ENCODE assay signal across 8 mouse cellular contexts in genomic region chr8:84985684-84986378, GRCm38 (mm10). TPM values are rescaled to one million over a fixed set of nuclear protein-coding genes. Genes with fewer than 3 reads are reported as not detected.
DNase-seq lines count a peak whose midpoint lies in the region; ATAC-seq lines count a peak whose summit lies in the region.

No protein-coding gene starts in this region.

- no peaks in the 10 kb centered on the region for H3K36me3 ChIP-seq in lung, embryonic 16.5 days (ENCODE audit: control insufficient read depth, insufficient read depth, low read length)

- peak overlapping the region; percentile 83 for H3K4me2 ChIP-seq in lung, embryonic 16.5 days (ENCODE audit: low read depth, low read length)

- no peaks in the 10 kb centered on the region for H3K27me3 ChIP-seq in lung, embryonic 16.5 days (ENCODE audit: control insufficient read depth, insufficient read depth, low read depth, low read length)

- H3K9me3 ChIP-seq in lung, embryonic 16.5 days (ENCODE audit: control insufficient read depth, low read length): no peaks in the 10 kb centered on the region

- peak overlapping the region; percentile 92 for H3K27ac ChIP-seq in lung, embryonic 16.5 days (ENCODE audit: low read length)

- peaks cover 55% of the 10 kb centered on the region for H3K4me1 ChIP-seq in lung, embryonic 16.5 days (replicated peaks; ENCODE audit: control insufficient read depth, insufficient read depth, low read length)

- peak; percentile 60 to 63 for ATAC-seq in hematopoietic stem cell, adult 5-6 weeks (replicated peaks in 1 of 2; ENCODE audit: insufficient read depth in 1 of 2, low FRiP score in 2 of 2, low TSS enrichment in 1 of 2, low read depth in 1 of 2, poor library complexity in 2 of 2, severe bottlenecking in 2 of 2)
- ATAC-seq in lung, embryonic 16.5 days (ENCODE audit: low read depth): peak; percentile 32

- H3K9ac ChIP-seq in lung, embryonic 16.5 days (ENCODE audit: low read length): peak overlapping the region; percentile 61

- DNase-seq in ES-CJ7 (ENCODE audit: low read depth, low spot score): peak; percentile 98
- DNase-seq in cerebellum, adult 11-12 months: peak; percentile 94
- DNase-seq in forelimb bud, embryonic 11.5 days (ENCODE audit: low read depth, low spot score): peak; percentile 85
- peak; percentile 96 for DNase-seq in layer of hippocampus, adult 9-11 months
- peak; percentile 75 for DNase-seq in retina, embryonic 14.5 days (ENCODE audit: low spot score)
- peak; percentile 90 to 92 for DNase-seq in thymus, postnatal 36 days

- H3K4me3 ChIP-seq in lung, embryonic 16.5 days (ENCODE audit: low read length): peak overlapping the region; percentile 51

- under 1% methylated on average over 53 of the region's 53 CpGs for WGBS in lung, embryonic 16.5 days

RNA-seq across cellular contexts. Expression of gene Hook2, which starts 4.6 kb away (rescaled TPM):
- 17.9 and 18.5 TPM in 2 replicates for total RNA-seq in hematopoietic stem cell, adult 5-6 weeks (2017)
- polyA plus RNA-seq in lung, embryonic 16.5 days (2015; fragmentation: Nextera tagmentation; extraction: Ambion mirVana): 24.2 and 27.2 TPM in 2 replicates

RNA-seq across cellular contexts. Expression of gene Junb, which starts 7.3 kb away (rescaled TPM):
- total RNA-seq in hematopoietic stem cell, adult 5-6 weeks (2017): 208 and 220 TPM in 2 replicates
- polyA plus RNA-seq in lung, embryonic 16.5 days (2015; fragmentation: Nextera tagmentation; extraction: Ambion mirVana): 13.7 and 15.5 TPM in 2 replicates

RNA-seq across cellular contexts. Expression of gene Rnaseh2a, which starts 16.3 kb away (rescaled TPM):
- 59.7 and 112 TPM in 2 replicates for total RNA-seq in hematopoietic stem cell, adult 5-6 weeks (2017)
- polyA plus RNA-seq in lung, embryonic 16.5 days (2015; fragmentation: Nextera tagmentation; extraction: Ambion mirVana): 114 and 119 TPM in 2 replicates

RNA-seq across cellular contexts. Expression of gene Prdx2, which starts 16.4 kb away (rescaled TPM):
- total RNA-seq in hematopoietic stem cell, adult 5-6 weeks (2017): 469 and 528 TPM in 2 replicates
- polyA plus RNA-seq in lung, embryonic 16.5 days (2015; fragmentation: Nextera tagmentation; extraction: Ambion mirVana): 644 and 691 TPM in 2 replicates

RNA-seq across cellular contexts. Expression of gene Gm49661, which starts 16.6 kb away (rescaled TPM):
- not detected in 2 replicates for total RNA-seq in hematopoietic stem cell, adult 5-6 weeks (2017)
- not detected in 2 replicates for polyA plus RNA-seq in lung, embryonic 16.5 days (2015; fragmentation: Nextera tagmentation; extraction: Ambion mirVana)

Comparison
In these comparisons a context has a peak if more than half of its experiments do, and no peak if none do; other contexts are left out.
1. Peak in every context shown above with its lines: DNase-seq, ATAC-seq, H3K4me3 ChIP-seq and H3K27ac ChIP-seq.